Mouse (Mus musculus): ENCODE measurements around the gene Alyref. TPM values are rescaled to one million over a fixed set of nuclear protein-coding genes. Genes with fewer than 3 reads are reported as not detected.

Gene Alyref
- polyA plus RNA-seq, 1 experiment from 2014 or later = 448 TPM

DNA sequence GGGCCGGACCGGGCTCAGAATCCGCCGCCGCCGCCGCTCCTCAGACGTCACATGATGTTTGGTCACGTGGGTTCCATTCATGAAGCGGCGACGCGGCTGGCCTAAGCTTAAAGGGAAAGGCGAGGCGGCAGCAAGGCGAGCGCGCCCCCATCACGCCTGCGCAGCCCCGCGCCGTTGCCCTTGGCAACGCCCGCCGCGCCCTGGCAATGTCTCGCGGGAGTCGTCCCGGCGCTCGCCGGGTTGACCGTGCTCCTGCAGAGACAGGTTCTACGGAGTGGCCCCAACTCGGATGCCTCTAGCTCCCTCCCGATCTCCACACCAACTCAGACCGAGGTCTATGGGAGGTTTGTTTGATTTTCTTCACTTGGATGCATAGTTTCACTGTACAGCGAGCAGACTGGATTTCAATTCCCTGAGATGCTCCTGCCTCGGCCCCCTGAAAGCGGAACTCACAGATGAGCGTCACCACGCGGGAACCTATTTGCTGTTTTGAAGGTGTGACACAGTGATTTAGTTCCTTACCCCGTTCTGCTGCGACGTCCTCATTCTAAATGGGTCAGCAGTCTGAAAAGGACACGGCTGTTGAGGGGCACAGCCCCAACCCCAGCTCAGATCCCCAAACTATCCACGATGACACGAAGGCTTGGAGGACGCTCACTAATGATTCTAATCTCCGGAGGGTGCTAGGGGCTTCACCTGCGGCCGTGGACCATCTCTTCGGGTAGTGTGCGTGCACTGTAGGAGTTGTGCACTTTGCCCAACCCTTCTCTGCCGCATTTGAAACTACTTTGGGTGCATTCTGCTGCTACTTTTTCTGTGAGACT is 35.6 kb upstream of the Alyref start, which contains the start of gene Mafg:
Mafg (minus strand) TSS at position 81 of the 824 bp plus-strand sequence.
- H3K4me3 ChIP-seq (ENCODE audit: low read depth, low read length) = peak within 1 kb of the TSS; percentile 83
- no peaks in the 10 kb centered on the region for H3K27me3 ChIP-seq (replicated peaks; ENCODE audit: control insufficient read depth, insufficient read depth, low read length)
- H3K27ac ChIP-seq (ENCODE audit: low read depth) = peak within 1 kb of the TSS; percentile 84
- WGBS = 11% methylated on average over 58 of the region's 58 CpGs
- peaks cover 9% of the 10 kb centered on the region for H3K36me3 ChIP-seq (ENCODE audit: control insufficient read depth, insufficient read depth, low read length)
- ATAC-seq (replicated peaks; ENCODE audit: low FRiP score, low TSS enrichment, low read depth) = peak; percentile 88
- no peaks in the 10 kb centered on the region for H3K9me3 ChIP-seq (ENCODE audit: control insufficient read depth, low read length)
- peaks cover 20% of the 10 kb centered on the region for H3K4me1 ChIP-seq (replicated peaks; ENCODE audit: control insufficient read depth, insufficient read depth, low read length)
- H3K9ac ChIP-seq (ENCODE audit: low read length) = peak within 1 kb of the TSS; percentile 88
- DNase-seq (ENCODE audit: low spot score) = peak; percentile 94
- peak within 1 kb of the TSS; percentile 81 for H3K4me2 ChIP-seq (ENCODE audit: low read length)

DNA sequence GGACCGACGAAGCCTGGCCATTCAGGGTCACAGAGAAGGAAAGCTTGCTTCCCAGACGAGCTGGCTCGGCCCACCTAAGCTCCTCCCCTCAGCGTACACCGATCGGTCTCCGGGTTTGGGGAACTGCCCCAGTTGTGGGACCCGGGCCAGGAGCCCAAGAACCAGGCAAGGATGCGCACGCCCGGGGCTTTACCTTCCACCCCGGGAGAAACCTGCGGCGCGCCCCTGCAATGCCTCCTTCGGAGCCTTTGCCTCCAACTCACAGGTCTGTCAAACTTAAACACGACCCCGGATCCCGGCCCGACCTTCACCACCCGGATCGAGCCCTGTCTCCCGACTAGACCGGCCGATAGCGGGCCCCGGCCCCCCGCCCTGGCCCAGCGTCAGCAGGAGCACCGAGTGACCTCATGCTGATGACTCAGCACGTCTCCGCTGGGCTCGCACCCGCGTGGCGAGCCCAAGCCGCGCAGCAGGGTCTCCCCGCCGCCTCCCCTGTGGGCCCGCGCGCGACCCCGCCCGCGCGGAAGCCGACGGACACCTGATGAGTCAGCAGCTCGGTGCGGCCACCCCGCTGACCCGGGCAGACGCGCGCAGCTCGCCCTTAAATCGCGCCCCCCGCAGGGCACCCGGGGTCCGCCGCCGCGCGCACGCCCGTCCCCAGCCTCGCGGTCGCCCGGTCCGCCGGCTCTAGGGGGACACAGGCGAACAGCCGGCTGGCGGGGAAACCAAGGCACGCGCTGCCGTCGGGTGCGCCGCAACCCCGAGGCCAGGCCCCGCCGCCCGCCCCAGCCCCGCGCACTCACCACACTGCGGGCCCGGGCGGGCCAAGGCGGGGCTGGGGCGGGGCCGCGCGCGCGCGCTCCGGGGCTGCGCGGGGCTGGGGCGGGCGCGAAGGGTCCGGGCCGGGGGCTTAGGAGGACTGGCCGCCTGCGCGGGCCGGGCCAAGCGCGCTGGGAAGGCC is 34.7 kb upstream of the Alyref start:
- ATAC-seq (replicated peaks; ENCODE audit: low FRiP score, low TSS enrichment, low read depth) (peak; percentile 79), DNase-seq (ENCODE audit: low spot score) (peak; percentile 82)
- WGBS = under 1% methylated on average over 106 of the region's 116 CpGs
- H3K4me2 ChIP-seq (ENCODE audit: low read length) = peak overlapping the region; percentile 81
- H3K27ac ChIP-seq (ENCODE audit: low read depth) = peak overlapping the region; percentile 84
- H3K9ac ChIP-seq (ENCODE audit: low read length) = peak overlapping the region; percentile 88
- no peaks in the 10 kb centered on the region for H3K9me3 ChIP-seq (ENCODE audit: control insufficient read depth, low read length)
- H3K36me3 ChIP-seq (ENCODE audit: control insufficient read depth, insufficient read depth, low read length) = peaks cover 12% of the 10 kb centered on the region
- H3K4me3 ChIP-seq (ENCODE audit: low read depth, low read length) = peak overlapping the region; percentile 83
- H3K4me1 ChIP-seq (replicated peaks; ENCODE audit: control insufficient read depth, insufficient read depth, low read length) = peaks cover 20% of the 10 kb centered on the region
- H3K27me3 ChIP-seq (replicated peaks; ENCODE audit: control insufficient read depth, insufficient read depth, low read length) = no peaks in the 10 kb centered on the region

GRCm38 (mm10) chr11:120631726-120632448 is 33.7 kb upstream of the Alyref start:
- ATAC-seq (replicated peaks; ENCODE audit: low FRiP score, low TSS enrichment, low read depth) (no peak), DNase-seq (ENCODE audit: low spot score) (peak; percentile 56)
- Histone ChIP-seq H3K4me3 (ENCODE audit: low read depth, low read length) (peak overlapping the region; percentile 83), H3K27ac (ENCODE audit: low read depth) (no peak overlapping the region; the same call in 1 of the 2 replicates), H3K27me3 (replicated peaks; ENCODE audit: control insufficient read depth, insufficient read depth, low read length) (no peaks in the 10 kb centered on the region), H3K4me2 (ENCODE audit: low read length) (peak overlapping the region; percentile 81), H3K9me3 (ENCODE audit: control insufficient read depth, low read length) (no peaks in the 10 kb centered on the region), H3K4me1 (replicated peaks; ENCODE audit: control insufficient read depth, insufficient read depth, low read length) (peaks cover 20% of the 10 kb centered on the region), H3K9ac (ENCODE audit: low read length) (peak overlapping the region; percentile 88), H3K36me3 (ENCODE audit: control insufficient read depth, insufficient read depth, low read length) (peaks cover 16% of the 10 kb centered on the region)
- WGBS = 54% methylated on average over 4 of the region's 4 CpGs

DNA sequence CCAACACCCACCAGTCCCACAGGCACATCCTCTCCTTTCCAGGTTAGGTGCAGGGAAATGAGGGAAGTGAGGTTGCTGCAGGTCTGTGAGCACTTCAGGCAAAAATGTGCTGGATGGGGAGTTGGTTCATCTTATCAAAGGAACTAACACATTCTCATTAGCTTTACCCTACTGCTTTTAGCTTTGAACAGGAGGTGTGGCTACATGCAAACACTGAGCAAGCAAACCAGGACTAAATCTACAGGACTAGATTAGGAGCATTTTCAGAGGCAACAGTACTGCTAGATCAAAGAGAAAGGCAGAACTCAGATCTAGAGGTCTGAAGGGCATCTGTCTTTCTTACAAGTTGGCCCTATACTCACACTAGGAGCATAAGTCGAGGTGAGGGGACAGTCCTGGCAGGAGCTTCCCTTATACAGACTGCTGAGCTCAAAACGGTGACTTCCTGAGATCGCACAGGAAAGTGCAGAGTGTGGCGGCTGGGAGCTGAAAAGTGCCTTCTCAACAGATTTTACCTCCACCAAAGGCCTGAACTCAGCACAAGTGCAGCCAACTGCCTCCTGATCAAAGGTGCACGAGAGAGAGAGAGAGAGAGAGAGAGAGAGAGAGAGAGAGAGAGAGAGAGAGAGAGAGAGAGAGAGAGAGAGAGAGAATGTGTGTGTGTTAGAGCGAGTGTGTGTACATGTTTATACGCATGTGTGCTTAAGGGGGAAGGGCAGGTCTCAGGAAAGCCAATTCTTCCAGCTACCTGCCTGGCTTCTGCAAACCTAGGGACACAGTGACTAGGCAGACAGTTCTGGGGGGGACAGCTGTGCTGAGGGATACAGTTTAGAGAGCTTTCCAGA is 32.9 kb upstream of the Alyref start:
- H3K27me3 ChIP-seq (replicated peaks; ENCODE audit: control insufficient read depth, insufficient read depth, low read length) = no peaks in the 10 kb centered on the region
- no peaks in the 10 kb centered on the region for H3K9me3 ChIP-seq (ENCODE audit: control insufficient read depth, low read length)
- peak overlapping the region; percentile 81 for H3K4me2 ChIP-seq (ENCODE audit: low read length)
- H3K9ac ChIP-seq (ENCODE audit: low read length) = no peak overlapping the region; the same call in 1 of the 2 replicates
- H3K36me3 ChIP-seq (ENCODE audit: control insufficient read depth, insufficient read depth, low read length) = peaks cover 16% of the 10 kb centered on the region
- ATAC-seq (replicated peaks; ENCODE audit: low FRiP score, low TSS enrichment, low read depth) (no peak), DNase-seq (ENCODE audit: low spot score) (no peak)
- peaks cover 20% of the 10 kb centered on the region for H3K4me1 ChIP-seq (replicated peaks; ENCODE audit: control insufficient read depth, insufficient read depth, low read length)
- 0 out of 2 replicates have a peak overlapping the region, but pooled peaks have one; percentile 83 for H3K4me3 ChIP-seq (ENCODE audit: low read depth, low read length)
- H3K27ac ChIP-seq (ENCODE audit: low read depth) = 0 out of 2 replicates have a peak overlapping the region, but pooled peaks have one; percentile 3
- WGBS = 33% methylated on average over 7 of the region's 7 CpGs

DNA sequence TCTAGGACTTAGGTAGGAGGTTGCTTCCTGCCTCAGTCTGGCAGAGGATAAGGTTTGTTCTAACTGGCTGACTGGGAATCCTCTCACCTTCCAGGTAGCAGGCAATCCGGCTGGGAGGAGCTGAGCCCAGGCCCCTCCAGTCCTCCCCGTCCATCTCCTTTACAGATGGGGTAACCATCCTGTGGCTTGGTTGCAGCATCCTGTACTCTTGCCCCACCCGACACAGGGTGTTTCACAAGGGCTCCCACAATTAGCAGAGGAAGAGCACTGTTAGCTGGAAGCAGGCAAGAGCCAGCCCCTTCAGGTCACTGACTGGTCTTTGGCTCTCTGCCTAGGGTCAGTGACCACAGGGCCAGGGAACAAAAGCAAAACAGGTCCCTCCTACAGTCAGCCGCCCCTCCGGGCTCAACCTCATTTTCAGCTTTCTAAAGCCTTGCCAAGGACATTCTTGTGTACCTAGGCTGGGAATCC is 32.3 kb upstream of the Alyref start:
- peaks cover 22% of the 10 kb centered on the region for H3K4me1 ChIP-seq (replicated peaks; ENCODE audit: control insufficient read depth, insufficient read depth, low read length)
- no peak for DNase-seq (ENCODE audit: low spot score)
- no peak for ATAC-seq (replicated peaks; ENCODE audit: low FRiP score, low TSS enrichment, low read depth)

DNA sequence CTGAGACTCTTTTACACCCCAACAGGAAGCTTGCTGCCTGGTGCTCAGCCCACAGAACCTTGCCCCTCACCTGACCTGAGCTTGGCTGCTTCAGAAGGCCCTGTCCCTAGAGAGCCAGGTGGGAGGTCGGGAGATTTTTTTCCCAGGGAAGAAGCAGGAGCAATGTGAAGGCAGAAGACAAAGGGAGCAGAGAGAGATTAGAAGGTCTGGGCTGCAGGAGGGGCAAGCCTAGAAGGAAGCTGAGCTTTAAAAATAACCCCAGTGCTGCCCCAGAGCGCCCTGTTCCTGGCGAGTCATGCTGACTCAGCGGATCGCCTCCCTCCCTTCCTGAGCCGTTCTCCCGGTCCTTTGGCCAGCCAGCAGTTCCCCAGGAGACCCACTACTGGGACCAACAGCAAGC is 31.7 kb upstream of the Alyref start:
- 44% methylated on average over 7 of the region's 7 CpGs for WGBS
- Histone ChIP-seq H3K27me3 (replicated peaks; ENCODE audit: control insufficient read depth, insufficient read depth, low read length) (no peaks in the 10 kb centered on the region), H3K4me3 (ENCODE audit: low read depth, low read length) (no peak overlapping the region), H3K4me2 (ENCODE audit: low read length) (peak overlapping the region; percentile 18), H3K9me3 (ENCODE audit: control insufficient read depth, low read length) (no peaks in the 10 kb centered on the region), H3K9ac (ENCODE audit: low read length) (peak overlapping the region; percentile 11; the same call in 1 of the 2 replicates), H3K27ac (ENCODE audit: low read depth) (peak overlapping the region; percentile 43; the same call in 1 of the 2 replicates), H3K4me1 (replicated peaks; ENCODE audit: control insufficient read depth, insufficient read depth, low read length) (peaks cover 26% of the 10 kb centered on the region), H3K36me3 (ENCODE audit: control insufficient read depth, insufficient read depth, low read length) (peaks cover 16% of the 10 kb centered on the region)
- DNase-seq (ENCODE audit: low spot score) (no peak), ATAC-seq (replicated peaks; ENCODE audit: low FRiP score, low TSS enrichment, low read depth) (no peak)

More for the DNA sequence above, 32.3 kb upstream of the Alyref start:
- WGBS = 47% methylated on average over 5 of the region's 5 CpGs
- Histone ChIP-seq H3K4me2 (ENCODE audit: low read length) (peak overlapping the region; percentile 18), H3K27ac (ENCODE audit: low read depth) (peak overlapping the region; percentile 43; the same call in 1 of the 2 replicates), H3K9ac (ENCODE audit: low read length) (no peak overlapping the region), H3K4me3 (ENCODE audit: low read depth, low read length) (no peak overlapping the region), H3K27me3 (replicated peaks; ENCODE audit: control insufficient read depth, insufficient read depth, low read length) (no peaks in the 10 kb centered on the region), H3K9me3 (ENCODE audit: control insufficient read depth, low read length) (no peaks in the 10 kb centered on the region), H3K36me3 (ENCODE audit: control insufficient read depth, insufficient read depth, low read length) (peaks cover 16% of the 10 kb centered on the region)

DNA sequence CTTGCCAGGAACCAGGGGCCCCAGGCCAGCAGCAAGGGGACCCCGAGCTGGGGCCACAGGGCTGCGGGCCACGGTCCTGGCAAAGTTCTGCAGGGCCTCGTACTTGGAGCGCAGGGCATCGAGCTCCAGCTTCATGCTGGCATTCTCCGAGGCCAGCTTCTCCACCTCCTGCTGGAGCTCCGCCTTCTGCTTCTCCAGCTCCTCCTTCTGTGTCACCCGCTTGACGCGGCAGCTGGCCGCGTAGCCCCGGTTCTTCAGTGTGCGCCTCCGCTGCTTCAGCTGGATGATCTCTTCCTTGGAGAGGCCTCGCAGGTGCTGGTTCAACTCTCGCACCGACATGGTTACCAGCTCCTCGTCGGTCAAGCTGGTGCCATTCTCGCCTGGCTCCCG is 31.2 kb upstream of the Alyref start:
- H3K9me3 ChIP-seq (ENCODE audit: control insufficient read depth, low read length) = no peaks in the 10 kb centered on the region
- DNase-seq (ENCODE audit: low spot score) = no peak
- H3K9ac ChIP-seq (ENCODE audit: low read length) = peak overlapping the region; percentile 11; the same call in 1 of the 2 replicates
- H3K4me2 ChIP-seq (ENCODE audit: low read length) = peak overlapping the region; percentile 18; the same call in 1 of the 2 replicates
- H3K27me3 ChIP-seq (replicated peaks; ENCODE audit: control insufficient read depth, insufficient read depth, low read length) = no peaks in the 10 kb centered on the region
- no peak for ATAC-seq (replicated peaks; ENCODE audit: low FRiP score, low TSS enrichment, low read depth)
- H3K4me3 ChIP-seq (ENCODE audit: low read depth, low read length) = no peak overlapping the region
- 80% methylated on average over 23 of the region's 23 CpGs for WGBS
- H3K4me1 ChIP-seq (replicated peaks; ENCODE audit: control insufficient read depth, insufficient read depth, low read length) = peaks cover 26% of the 10 kb centered on the region
- peak overlapping the region; percentile 43; the same call in 1 of the 2 replicates for H3K27ac ChIP-seq (ENCODE audit: low read depth)
- peaks cover 16% of the 10 kb centered on the region for H3K36me3 ChIP-seq (ENCODE audit: control insufficient read depth, insufficient read depth, low read length)

Measured in intestine, embryonic 14.5 days (tissue).